Mouse (Mus musculus) gonadal fat pad, adult 2 months (tissue): ENCODE results near the gene Itprip. TPM values are rescaled to one million over a fixed set of nuclear protein-coding genes. Genes with fewer than 3 reads are reported as not detected.

Source experiments
- DNase-seq: peaks from one replicate; pipeline ENCODE4 v3.0.0-alpha.2; 2012; ENCODE audit warnings: low read depth
- polyA plus RNA-seq: library from polyadenylated mRNA; depleted of rRNA; stranded (reverse); fragments of >200 nt; gene quantifications from 2 replicates; pipeline ENCODE4 v1.2.3, GENCODE M21; 2012

Gene Itprip
- polyA plus RNA-seq, 1 experiment = 2.4 TPM

GRCm38 (mm10) chr19:47915251-47915650 is 3.8 kb downstream of the Itprip start:
- DNase-seq = no peak

DNA sequence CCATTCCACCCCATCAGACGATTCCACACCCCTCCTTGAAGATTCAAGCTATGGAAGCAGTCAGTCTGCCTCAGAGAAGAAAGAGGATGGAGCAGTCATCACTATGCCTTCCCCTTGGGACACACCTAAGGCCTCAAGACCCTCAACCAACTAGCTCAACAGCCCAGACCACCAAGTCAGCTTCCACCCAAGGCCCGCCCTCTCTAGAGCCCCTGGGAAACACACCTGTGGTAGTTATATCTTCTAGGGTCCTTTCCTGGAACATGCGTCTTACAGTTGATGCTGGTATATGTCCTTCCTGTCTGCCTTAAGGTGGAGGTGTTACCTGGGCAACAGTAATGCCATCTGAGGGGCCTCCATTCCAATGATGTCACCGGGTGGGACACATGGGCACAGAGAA is 4.9 kb downstream of the Itprip start:
- DNase-seq = no peak

DNA sequence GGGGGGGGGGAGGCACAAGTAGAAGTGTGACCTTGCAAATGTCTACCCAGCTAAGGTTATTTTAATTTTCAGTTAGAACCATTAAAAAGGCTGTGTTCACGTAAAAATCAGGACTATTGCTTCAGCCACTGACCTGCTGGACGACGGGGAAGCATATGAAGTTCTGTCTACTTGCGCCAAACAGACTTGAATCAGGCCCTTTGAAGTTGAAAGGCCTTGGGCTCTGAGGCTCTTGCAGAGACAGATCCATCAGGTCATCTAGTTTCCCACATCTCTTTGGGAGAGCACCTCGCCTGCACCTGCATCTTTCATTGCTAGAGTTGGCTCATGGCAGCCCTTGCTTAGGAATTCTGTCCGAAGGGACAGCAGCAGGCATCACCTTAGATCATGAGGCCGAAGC is 5.8 kb downstream of the Itprip start:
- DNase-seq = no peak

- DNase-seq = no peak
These were observed 8.3 kb downstream of the Itprip start for GRCm38 (mm10) chr19:47910751-47911150.

DNA sequence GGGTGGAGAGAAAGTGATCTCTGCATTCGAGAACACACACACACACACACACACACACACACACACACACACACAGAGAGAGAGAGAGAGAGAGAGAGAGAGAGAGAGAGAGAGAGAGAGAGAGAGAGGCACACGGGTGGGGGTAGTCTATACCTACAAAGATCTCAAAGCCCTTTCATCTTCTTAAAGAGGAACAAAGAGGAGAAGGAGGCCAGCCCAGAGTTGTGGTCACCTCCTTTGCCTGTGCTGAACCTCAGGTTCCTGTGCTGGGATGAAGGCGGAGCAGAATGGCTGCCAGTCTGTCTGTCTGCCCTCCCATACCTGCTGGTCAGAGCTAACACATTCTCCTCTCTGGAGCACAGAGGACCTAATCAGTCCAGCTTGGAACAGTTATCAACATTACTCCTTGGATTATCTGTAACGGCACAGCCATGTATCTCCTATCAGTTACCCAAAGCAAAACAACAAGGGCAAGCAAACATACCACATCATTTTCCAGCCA is 8.9 kb downstream of the Itprip start:
- DNase-seq = no peak

GRCm38 (mm10) chr19:47909387-47910116 is 9.5 kb downstream of the Itprip start:
- no peak for DNase-seq

- DNase-seq = no peak
These were observed 10.1 kb downstream of the Itprip start for GRCm38 (mm10) chr19:47908961-47909371.

GRCm38 (mm10) chr19:47907596-47907995 is 11.5 kb downstream of the Itprip start:
- DNase-seq = no peak

DNA sequence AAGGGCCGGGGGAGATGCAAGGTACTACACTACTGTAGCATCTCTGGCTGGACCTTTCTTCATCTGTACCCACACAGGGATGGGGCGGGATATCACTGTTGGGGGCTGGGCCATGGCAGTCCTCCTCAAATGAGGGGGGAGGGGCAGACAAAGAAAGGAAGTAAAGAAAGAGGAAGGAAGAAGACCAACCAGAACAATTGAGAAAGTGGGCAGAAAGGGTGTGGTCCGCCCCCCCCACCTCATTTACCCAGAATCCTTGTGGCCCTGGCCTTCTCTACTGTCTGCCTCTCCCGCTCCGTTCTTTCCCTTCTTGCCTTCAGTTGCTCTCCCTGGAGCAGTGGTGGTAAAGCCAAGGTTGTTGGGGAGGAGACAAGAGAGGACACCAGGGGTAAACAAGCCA is 13.5 kb downstream of the Itprip start:
- DNase-seq = no peak

DNA sequence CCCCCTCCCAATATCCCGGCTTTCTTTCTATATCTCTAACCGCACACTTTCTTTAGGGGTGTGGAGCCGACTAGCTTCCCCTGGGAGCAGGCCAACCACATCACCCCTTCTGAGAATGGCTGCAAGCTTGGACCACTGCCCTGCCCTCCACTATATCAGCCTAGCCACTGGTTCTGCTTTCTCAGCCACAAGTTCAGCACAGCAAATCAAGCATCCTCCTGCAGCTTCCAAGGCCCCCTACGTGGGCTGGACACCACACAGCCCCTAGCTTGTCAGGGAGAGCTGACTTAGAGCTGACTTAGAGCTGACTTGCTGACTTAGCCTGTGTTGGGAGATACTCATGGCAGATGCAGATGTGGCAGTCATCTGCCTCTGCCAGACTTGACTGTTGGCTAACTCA is 14.0 kb downstream of the Itprip start:
- no peak for DNase-seq

- DNase-seq = no peak
These were observed 15.4 kb downstream of the Itprip start for GRCm38 (mm10) chr19:47903679-47904078.

DNA sequence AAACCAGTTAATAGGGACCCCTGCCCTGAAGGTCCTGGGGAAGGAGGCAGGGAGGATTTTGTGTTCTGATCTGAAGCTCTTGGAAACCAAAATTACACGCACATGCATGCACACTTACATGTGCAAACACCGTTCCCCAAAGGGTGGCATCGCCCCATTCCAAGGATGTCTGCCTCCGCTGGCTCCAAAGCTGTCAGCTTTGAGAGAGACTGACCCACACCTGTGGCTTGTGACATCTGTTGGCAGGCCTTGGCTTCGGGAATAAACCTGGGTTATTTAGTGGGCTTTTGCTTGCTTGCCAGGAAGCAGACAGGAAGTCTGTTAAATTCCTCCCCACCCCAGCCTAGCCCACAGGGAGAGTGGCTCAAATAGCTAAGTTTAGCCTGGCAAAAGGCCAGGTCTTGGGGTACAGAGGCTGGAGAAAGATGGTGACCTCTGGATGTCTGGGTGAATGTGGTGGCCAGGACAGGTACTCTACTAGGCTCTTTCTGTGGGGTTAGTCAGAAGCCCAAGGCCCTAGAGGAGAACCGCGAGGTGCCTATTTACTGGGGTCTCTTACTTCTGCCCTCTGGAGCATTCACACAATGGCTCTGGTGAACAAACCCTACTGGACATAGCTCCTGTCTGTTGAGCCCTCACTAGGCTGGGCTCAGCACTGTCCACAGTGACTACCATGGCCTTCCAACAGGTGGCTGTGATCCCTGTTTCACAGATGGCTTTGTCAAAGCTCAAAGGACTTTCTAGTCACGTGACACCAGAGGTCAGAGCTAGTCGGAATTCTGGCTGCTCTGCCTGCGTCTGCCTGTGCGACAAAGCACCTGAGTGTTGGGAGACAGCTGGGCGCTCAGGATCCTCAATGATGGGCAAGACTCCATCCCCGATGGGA is 16.5 kb downstream of the Itprip start:
- DNase-seq = no peak

- peak; percentile 63 for DNase-seq
These were observed 18.5 kb downstream of the Itprip start for GRCm38 (mm10) chr19:47900558-47900957.

DNA sequence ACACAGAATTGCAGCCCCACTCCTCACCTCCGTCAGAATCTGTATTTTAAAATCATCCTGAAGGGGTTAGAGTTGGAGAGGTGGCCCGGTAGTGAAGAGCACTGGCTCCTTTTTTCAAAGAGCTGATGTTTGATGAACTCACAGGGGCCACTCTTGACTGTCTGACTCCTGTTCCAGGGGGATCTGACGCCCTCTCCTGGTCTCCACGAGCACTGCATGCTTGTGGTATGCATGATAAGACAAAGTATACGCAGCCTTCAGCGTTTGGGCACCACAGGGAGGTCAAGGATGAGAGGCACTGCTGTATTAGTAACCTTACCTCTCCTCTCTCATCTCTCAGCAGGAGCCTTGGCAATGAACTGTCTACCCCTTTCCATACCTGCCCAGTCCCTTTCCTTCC is 19.1 kb downstream of the Itprip start:
- DNase-seq = no peak

DNA sequence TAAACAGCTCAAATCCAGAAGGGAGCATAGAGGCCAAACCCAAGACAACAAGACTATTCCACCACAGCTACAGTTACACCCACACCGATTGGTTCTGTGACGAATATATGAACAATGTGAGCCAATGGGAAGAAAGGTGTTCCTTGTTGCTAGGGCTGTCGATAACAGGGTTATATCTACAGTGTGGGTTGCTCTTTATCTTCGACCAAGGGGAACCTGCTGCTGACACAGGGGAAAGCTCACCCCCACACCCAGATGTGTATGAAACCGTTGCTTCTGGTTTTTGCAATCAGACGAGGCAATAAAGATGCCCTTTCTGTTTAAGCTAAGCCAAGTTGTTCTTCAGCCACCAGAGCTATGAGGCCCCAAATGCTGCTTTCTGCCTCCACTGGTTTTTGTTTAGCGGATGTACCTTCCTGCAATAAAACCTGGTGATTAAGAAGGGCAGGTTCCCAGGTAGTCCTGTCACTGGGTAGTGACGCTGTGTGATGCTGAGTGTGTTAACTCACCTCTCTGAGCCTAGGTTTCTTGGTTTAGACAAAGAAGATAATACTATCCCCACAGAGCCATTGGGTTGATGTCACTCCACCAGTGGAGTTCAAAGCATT is 20.5 kb downstream of the Itprip start:
- DNase-seq = no peak

- no peak for DNase-seq
These were observed 26.0 kb downstream of the Itprip start for GRCm38 (mm10) chr19:47893092-47893491.

DNA sequence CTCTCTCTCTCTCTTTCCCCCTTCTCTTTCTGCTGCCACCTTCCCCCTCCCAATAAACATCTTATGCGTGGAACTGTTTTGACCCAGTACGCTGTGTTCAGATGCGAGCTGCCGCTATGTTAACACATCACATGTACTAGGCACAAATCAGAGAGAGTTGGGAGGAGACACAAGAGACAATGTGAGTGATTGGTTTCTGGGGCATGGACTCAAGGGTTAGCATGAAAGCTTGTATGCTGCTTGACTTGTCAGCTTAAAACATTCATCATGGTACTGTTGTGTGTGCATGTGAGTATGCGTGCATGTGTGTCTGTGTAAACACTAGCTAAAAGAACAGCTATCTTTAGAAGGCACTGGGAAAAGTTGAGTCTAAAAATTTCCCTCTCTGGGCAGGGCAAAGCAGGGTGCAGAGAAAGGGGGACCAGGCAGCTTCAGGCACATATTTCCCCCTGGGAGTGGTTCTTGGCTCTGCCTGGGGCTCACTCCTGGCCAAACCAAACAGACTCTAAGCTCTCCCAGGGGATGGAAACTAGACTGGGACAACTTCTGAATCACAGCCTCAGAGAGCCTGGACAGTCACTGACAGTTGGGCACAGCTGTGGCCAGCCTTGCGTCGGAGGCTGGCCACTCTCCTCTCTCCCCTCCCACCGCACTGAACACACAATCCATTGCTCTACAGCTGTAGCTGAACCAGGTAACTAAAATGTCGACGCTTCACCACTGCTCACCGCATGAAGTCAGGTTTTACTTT is 27.4 kb downstream of the Itprip start:
- DNase-seq = no peak

- no peak for DNase-seq
These were observed 28.5 kb downstream of the Itprip start for GRCm38 (mm10) chr19:47890489-47891130.

DNA sequence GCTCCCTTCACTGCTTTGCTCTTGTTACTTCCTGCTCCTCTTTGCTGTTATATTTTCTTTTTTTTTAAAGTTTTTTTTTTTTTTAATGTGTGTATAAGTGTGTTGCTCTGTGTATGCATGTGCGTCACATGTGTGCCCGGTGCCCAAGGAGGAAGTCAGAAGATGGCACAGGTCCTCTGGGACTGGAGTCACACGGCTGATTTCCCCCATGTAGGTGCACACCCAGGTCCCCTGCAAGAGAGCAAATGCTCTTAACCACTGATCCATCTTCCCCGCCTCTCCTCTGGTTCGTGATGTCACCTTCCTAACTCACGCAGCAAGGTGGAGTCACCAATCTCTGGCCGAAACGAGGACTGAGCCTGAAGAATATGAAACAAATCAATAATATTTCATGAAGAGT is 31.1 kb downstream of the Itprip start:
- DNase-seq = no peak

GRCm38 (mm10) chr19:47887417-47887816 is 31.7 kb downstream of the Itprip start:
- DNase-seq = no peak

DNA sequence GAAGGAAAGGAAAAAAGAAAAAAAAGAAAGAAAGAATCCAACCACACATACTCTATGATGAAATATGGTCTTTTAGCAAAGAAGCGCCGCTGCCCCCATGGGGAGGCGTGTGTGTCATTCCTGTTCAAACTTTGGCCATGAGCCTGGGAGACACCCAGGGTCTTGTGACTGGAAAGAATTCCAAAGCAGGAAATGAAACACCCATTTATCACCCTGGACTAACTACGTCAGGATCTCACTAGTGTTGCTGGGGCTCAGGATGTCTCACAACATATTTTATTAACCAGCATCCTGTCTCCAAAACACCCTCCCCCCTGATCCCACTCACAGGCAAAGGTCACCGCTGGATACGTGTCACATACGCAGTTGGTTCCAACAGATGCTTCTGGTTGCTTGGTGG is 32.5 kb downstream of the Itprip start:
- no peak for DNase-seq
